Mouse (Mus musculus) ES-CJ7 (cell line): ENCODE data around the gene Nanos2.

ENCODE experiments used
- DNase-seq: peaks from one replicate; pipeline ENCODE4 v3.0.0; 2011; ENCODE audit warnings: low read depth, low spot score

Nanos2 gene

GRCm38 (mm10) chr7:18990601-18991295 is 3.5 kb downstream of the Nanos2 start, which contains the start of gene Mypop:
TSS of gene Mypop (plus strand) at chr7:18991245.
- DNase-seq: peak; percentile 100

GRCm38 (mm10) chr7:18991660-18992293 is 4.6 kb downstream of the Nanos2 start:
- DNase-seq: no peak

GRCm38 (mm10) chr7:18992294-18992675 is 5.1 kb downstream of the Nanos2 start:
- no peak for DNase-seq

- no peak for DNase-seq
Observed at GRCm38 (mm10) chr7:18993036-18993435, 5.8 kb downstream of the Nanos2 start.

GRCm38 (mm10) chr7:18998835-18999234 is 11.6 kb downstream of the Nanos2 start:
- DNase-seq: peak; percentile 53

- DNase-seq: no peak
Observed at GRCm38 (mm10) chr7:19000421-19000820, 13.2 kb downstream of the Nanos2 start.

GRCm38 (mm10) chr7:19001066-19001806 is 14.0 kb downstream of the Nanos2 start:
- DNase-seq: peak; percentile 85

GRCm38 (mm10) chr7:19001807-19002085 is 14.5 kb downstream of the Nanos2 start:
- no peak for DNase-seq

- no peak for DNase-seq
Observed at GRCm38 (mm10) chr7:19002115-19002514, 14.9 kb downstream of the Nanos2 start.

- DNase-seq: peak; percentile 93
Observed at GRCm38 (mm10) chr7:19002848-19003498, 15.8 kb downstream of the Nanos2 start.

GRCm38 (mm10) chr7:19003902-19004630 is 16.9 kb downstream of the Nanos2 start, which contains the start of gene Irf2bp1:
TSS of gene Irf2bp1 (plus strand) at chr7:19004044.
- peak; percentile 90 for DNase-seq

GRCm38 (mm10) chr7:19004631-19005079 is 17.5 kb downstream of the Nanos2 start:
- DNase-seq: no peak

GRCm38 (mm10) chr7:19005417-19006121 is 18.4 kb downstream of the Nanos2 start:
- DNase-seq: no peak

GRCm38 (mm10) chr7:19006476-19006875 is 19.3 kb downstream of the Nanos2 start:
- DNase-seq: peak; percentile 92

- DNase-seq: no peak
Observed at GRCm38 (mm10) chr7:19007026-19007977, 20.1 kb downstream of the Nanos2 start.

- DNase-seq: no peak
Observed at GRCm38 (mm10) chr7:19010581-19010980, 23.4 kb downstream of the Nanos2 start.

GRCm38 (mm10) chr7:19012025-19012621 is 24.9 kb downstream of the Nanos2 start:
- no peak for DNase-seq

GRCm38 (mm10) chr7:19012882-19013281 is 25.7 kb downstream of the Nanos2 start:
- DNase-seq: no peak

- no peak for DNase-seq
Observed at GRCm38 (mm10) chr7:19014452-19014851, 27.3 kb downstream of the Nanos2 start.
